Mouse (Mus musculus): Measurements from ENCODE around the gene Nbea. TPM values are rescaled to one million over a fixed set of nuclear protein-coding genes. Genes with fewer than 3 reads are reported as not detected.

The Nbea gene
- polyA plus RNA-seq, 1 experiment from 2014 or later, result 8.9 TPM

- Histone ChIP-seq H3K36me3 (no peaks in the 10 kb centered on the region), H3K27me3 (replicated peaks) (peaks cover 43% of the 10 kb centered on the region), H3K27ac (no peak overlapping the region), H3K4me2 (no peak overlapping the region), H3K4me1 (no peaks in the 10 kb centered on the region; the same call in none of the 2 replicates), H3K9me3 (no peaks in the 10 kb centered on the region), H3K9ac (no peak overlapping the region), H3K4me3 (replicated peaks) (no peak overlapping the region)
- ATAC-seq (ENCODE audit: insufficient read depth, low FRiP score, low read depth), result no peak
- WGBS, result 70% methylated on average over 8 of the region's 8 CpGs
Measured at GRCm38 (mm10) chr3:55778764-55779730, 404.5 kb downstream of the Nbea start.

- no peak for ATAC-seq (ENCODE audit: insufficient read depth, low FRiP score, low read depth)
- H3K4me1 ChIP-seq, result no peaks in the 10 kb centered on the region; the same call in 1 of the 2 replicates
- 68% methylated on average over 4 of the region's 4 CpGs for WGBS
- H3K4me2 ChIP-seq, result no peak overlapping the region
- H3K9me3 ChIP-seq, result no peaks in the 10 kb centered on the region
- no peak overlapping the region for H3K4me3 ChIP-seq (replicated peaks)
- H3K36me3 ChIP-seq, result no peaks in the 10 kb centered on the region
- no peak overlapping the region for H3K9ac ChIP-seq
- no peak overlapping the region for H3K27ac ChIP-seq
- H3K27me3 ChIP-seq (replicated peaks), result peaks cover 31% of the 10 kb centered on the region
Measured at GRCm38 (mm10) chr3:55777501-55777900, 406.0 kb downstream of the Nbea start.

GRCm38 (mm10) chr3:55775753-55776152 is 407.7 kb downstream of the Nbea start:
- Histone ChIP-seq H3K9me3 (no peaks in the 10 kb centered on the region), H3K36me3 (no peaks in the 10 kb centered on the region), H3K4me1 (no peaks in the 10 kb centered on the region; the same call in 1 of the 2 replicates), H3K27me3 (replicated peaks) (0 out of 2 replicates have a peak, but pooled peaks cover 16% of the 10 kb centered on the region), H3K4me3 (replicated peaks) (no peak overlapping the region), H3K4me2 (no peak overlapping the region), H3K27ac (no peak overlapping the region), H3K9ac (no peak overlapping the region)
- WGBS, result 88% methylated on average over 6 of the region's 6 CpGs
- no peak for ATAC-seq (ENCODE audit: insufficient read depth, low FRiP score, low read depth)

- Histone ChIP-seq H3K4me1 (no peaks in the 10 kb centered on the region), H3K36me3 (no peaks in the 10 kb centered on the region), H3K9me3 (no peaks in the 10 kb centered on the region), H3K4me2 (no peak overlapping the region), H3K27ac (no peak overlapping the region), H3K27me3 (replicated peaks) (0 out of 2 replicates have a peak, but pooled peaks cover 11% of the 10 kb centered on the region), H3K4me3 (replicated peaks) (no peak overlapping the region), H3K9ac (no peak overlapping the region)
- ATAC-seq (ENCODE audit: insufficient read depth, low FRiP score, low read depth), result no peak
- WGBS, result 83% methylated on average over 7 of the region's 7 CpGs
Measured at GRCm38 (mm10) chr3:55775245-55775644, 408.3 kb downstream of the Nbea start.

GRCm38 (mm10) chr3:55774203-55774602 is 409.3 kb downstream of the Nbea start:
- Histone ChIP-seq H3K9ac (no peak overlapping the region), H3K4me2 (no peak overlapping the region), H3K36me3 (no peaks in the 10 kb centered on the region), H3K27me3 (replicated peaks) (0 out of 2 replicates have a peak, but pooled peaks cover 3% of the 10 kb centered on the region), H3K4me3 (replicated peaks) (no peak overlapping the region), H3K27ac (no peak overlapping the region), H3K4me1 (no peaks in the 10 kb centered on the region), H3K9me3 (no peaks in the 10 kb centered on the region)
- ATAC-seq (ENCODE audit: insufficient read depth, low FRiP score, low read depth), result no peak
- 49% methylated on average over 6 of the region's 6 CpGs for WGBS

- Histone ChIP-seq H3K36me3 (no peaks in the 10 kb centered on the region), H3K9me3 (no peaks in the 10 kb centered on the region), H3K4me2 (no peak overlapping the region), H3K27me3 (replicated peaks) (no peaks in the 10 kb centered on the region), H3K27ac (no peak overlapping the region), H3K4me3 (replicated peaks) (no peak overlapping the region), H3K4me1 (no peaks in the 10 kb centered on the region), H3K9ac (no peak overlapping the region)
- WGBS, result 81% methylated on average over 2 of the region's 2 CpGs
- ATAC-seq (ENCODE audit: insufficient read depth, low FRiP score, low read depth), result no peak
Measured at GRCm38 (mm10) chr3:55769308-55769707, 414.2 kb downstream of the Nbea start.

GRCm38 (mm10) chr3:55768654-55769053 is 414.8 kb downstream of the Nbea start:
- 79% methylated on average over 2 of the region's 2 CpGs for WGBS
- Histone ChIP-seq H3K4me1 (no peaks in the 10 kb centered on the region), H3K9me3 (no peaks in the 10 kb centered on the region), H3K4me3 (replicated peaks) (no peak overlapping the region), H3K36me3 (no peaks in the 10 kb centered on the region), H3K27ac (no peak overlapping the region), H3K27me3 (replicated peaks) (no peaks in the 10 kb centered on the region), H3K9ac (no peak overlapping the region), H3K4me2 (no peak overlapping the region)
- no peak for ATAC-seq (ENCODE audit: insufficient read depth, low FRiP score, low read depth)

- Histone ChIP-seq H3K4me1 (no peaks in the 10 kb centered on the region), H3K4me3 (replicated peaks) (no peak overlapping the region), H3K9ac (no peak overlapping the region), H3K27ac (no peak overlapping the region), H3K36me3 (no peaks in the 10 kb centered on the region), H3K9me3 (no peaks in the 10 kb centered on the region), H3K27me3 (replicated peaks) (no peaks in the 10 kb centered on the region), H3K4me2 (no peak overlapping the region)
- WGBS, result 65% methylated on average over 8 of the region's 8 CpGs
- ATAC-seq (ENCODE audit: insufficient read depth, low FRiP score, low read depth), result no peak
Measured at GRCm38 (mm10) chr3:55763591-55763990, 419.9 kb downstream of the Nbea start.

- H3K27ac ChIP-seq, result no peak overlapping the region
- ATAC-seq (ENCODE audit: insufficient read depth, low FRiP score, low read depth), result no peak
- no peak overlapping the region for H3K9ac ChIP-seq
- no peak overlapping the region for H3K4me2 ChIP-seq
- H3K4me1 ChIP-seq, result no peaks in the 10 kb centered on the region
- no peaks in the 10 kb centered on the region for H3K9me3 ChIP-seq
- H3K36me3 ChIP-seq, result no peaks in the 10 kb centered on the region
- no peak overlapping the region for H3K4me3 ChIP-seq (replicated peaks)
- H3K27me3 ChIP-seq (replicated peaks), result no peaks in the 10 kb centered on the region
- WGBS, result 44% methylated on average over 8 of the region's 8 CpGs
Measured at GRCm38 (mm10) chr3:55758297-55758696, 425.2 kb downstream of the Nbea start.

- Histone ChIP-seq H3K4me2 (no peak overlapping the region), H3K4me1 (no peaks in the 10 kb centered on the region), H3K27ac (no peak overlapping the region), H3K9ac (no peak overlapping the region), H3K9me3 (no peaks in the 10 kb centered on the region), H3K4me3 (replicated peaks) (no peak overlapping the region), H3K36me3 (no peaks in the 10 kb centered on the region), H3K27me3 (replicated peaks) (no peaks in the 10 kb centered on the region)
- no peak for ATAC-seq (ENCODE audit: insufficient read depth, low FRiP score, low read depth)
- WGBS, result 71% methylated on average over 11 of the region's 11 CpGs
Measured at GRCm38 (mm10) chr3:55756602-55757190, 426.8 kb downstream of the Nbea start.

GRCm38 (mm10) chr3:55755805-55756601 is 427.5 kb downstream of the Nbea start:
- no peak overlapping the region for H3K4me3 ChIP-seq (replicated peaks)
- no peak for ATAC-seq (ENCODE audit: insufficient read depth, low FRiP score, low read depth)
- 57% methylated on average over 11 of the region's 11 CpGs for WGBS
- H3K27me3 ChIP-seq (replicated peaks), result no peaks in the 10 kb centered on the region
- no peaks in the 10 kb centered on the region for H3K9me3 ChIP-seq
- H3K4me2 ChIP-seq, result no peak overlapping the region
- H3K36me3 ChIP-seq, result no peaks in the 10 kb centered on the region
- no peak overlapping the region for H3K27ac ChIP-seq
- H3K9ac ChIP-seq, result no peak overlapping the region
- H3K4me1 ChIP-seq, result no peaks in the 10 kb centered on the region

Measured in stomach, embryonic 15.5 days (tissue).